Mouse (Mus musculus): Measurements from ENCODE around the gene Rpl13a.
A peak's percentile ranks its signal among the peaks of the same experiment; 100 is the strongest.

GRCm38 (mm10) chr7:45133446-45134159, 5.0 kb upstream of the Rpl13a start:
- 0 out of 2 replicates have a peak, but pooled peaks have one; percentile 8 for TF ChIP-seq CTCF (IDR thresholded peaks at IDR 0.05; ENCODE audit: low read depth)
- no peak for TF ChIP-seq EP300 (IDR thresholded peaks at IDR 0.05; ENCODE audit: low read depth)

Data from heart, postnatal 0 days (tissue).